Mouse (Mus musculus) intestine, postnatal 0 days (tissue): ENCODE measurements at regions not wholly inside any gene's neighbourhood (a gene's known extent, or its start where the extent isn't known, plus 50 kb on each side); places are given as distances from the start of the nearest gene placed in this dataset.

ENCODE experiments used
- ATAC-seq: fragments of 200-750 bp; cut with Nextera tagmentation; 2 replicates; pipeline ENCODE4 v1.8.0; 2017; ENCODE audit warnings: mild to moderate bottlenecking, moderate TSS enrichment, moderate library complexity
- H3K27ac ChIP-seq: fragments of 300-500 bp; sonication (generic); 2 replicates; pipeline ENCODE4 v1.5.1; 2014; ENCODE audit warnings: mild to moderate bottlenecking, low read depth, low read length, moderate library complexity
- H3K27me3 ChIP-seq: fragments of 300-500 bp; sonication (generic); replicated peaks from 2 replicates; pipeline ENCODE4 v1.6.1; 2014; ENCODE audit warnings: low read length, mixed read lengths; ENCODE audit not compliant: control insufficient read depth, insufficient read depth
- H3K36me3 ChIP-seq: fragments of 300-500 bp; sonication (generic); 2 replicates; pipeline ENCODE4 v1.6.1; 2014; ENCODE audit warnings: mild to moderate bottlenecking, moderate library complexity; ENCODE audit not compliant: control insufficient read depth, insufficient read depth
- H3K4me1 ChIP-seq: fragments of 300-500 bp; sonication (generic); replicated peaks from 2 replicates; pipeline ENCODE4 v1.6.1; 2014; ENCODE audit warnings: antibody characterized with exemption, low read length, mixed read lengths; ENCODE audit not compliant: control insufficient read depth, insufficient read depth
- H3K4me2 ChIP-seq: fragments of 300-500 bp; sonication (generic); replicated peaks from 2 replicates; pipeline ENCODE4 v1.6.1; 2014; ENCODE audit warnings: low read depth, mild to moderate bottlenecking, moderate library complexity
- H3K4me3 ChIP-seq: fragments of 300-500 bp; sonication (generic); 2 replicates; pipeline ENCODE4 v1.5.1; 2014; ENCODE audit warnings: low read depth, low read length
- H3K9ac ChIP-seq: fragments of 300-500 bp; sonication (generic); 2 replicates; pipeline ENCODE4 v1.6.1; 2014; ENCODE audit warnings: mild to moderate bottlenecking, low read depth, low read length
- H3K9me3 ChIP-seq: fragments of 300-500 bp; sonication (generic); 2 replicates; pipeline ENCODE4 v1.6.1; 2016; ENCODE audit warnings: mixed run types; ENCODE audit not compliant: control insufficient read depth
- CTCF ChIP-seq: sonication (generic); IDR thresholded peaks from 2 replicates; pipeline ENCODE4 v1.5.1; 2016; ENCODE audit warnings: low read depth, mild to moderate bottlenecking, control low read depth, antibody characterized with exemption, moderate library complexity
- WGBS: fragments of 180-500 bp; shearing (Covaris S2); extraction: QIAGEN DNeasy Blood & Tissue Kit; methylation state at CpG from one replicate; pipeline ENCODE4 v1.1.7; 2014; 5-methylcytosine and 5-hydroxymethylcytosine counted together

DNA sequence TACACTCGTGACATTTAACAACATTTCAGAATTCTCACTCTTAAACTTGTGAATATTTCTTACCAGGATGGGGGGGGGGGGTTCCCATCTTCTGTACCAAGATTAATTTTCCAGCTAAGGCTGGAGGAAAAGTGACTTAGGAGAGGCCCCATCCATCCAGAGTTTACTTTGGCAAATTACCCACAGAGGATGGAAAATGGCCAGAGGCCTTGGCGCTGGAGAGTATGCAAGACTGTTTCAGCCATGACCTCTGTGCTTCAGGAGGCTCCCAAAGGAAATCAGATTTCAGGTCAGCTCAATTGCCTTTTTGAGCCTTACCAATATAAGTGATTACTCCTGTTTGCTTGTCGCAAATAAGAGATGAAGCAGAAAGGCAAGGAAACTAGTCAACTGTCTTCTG, 143.4 kb upstream of the F930015N05Rik start:
- no peak for TF ChIP-seq CTCF
- H3K4me2 ChIP-seq: no peak overlapping the region
- ATAC-seq: no peak
- 61% methylated on average over 3 of the region's 3 CpGs for WGBS
- H3K27me3 ChIP-seq: no peaks in the 10 kb centered on the region
- no peak overlapping the region for H3K9ac ChIP-seq
- no peaks in the 10 kb centered on the region for H3K9me3 ChIP-seq
- no peak overlapping the region for H3K27ac ChIP-seq
- H3K4me3 ChIP-seq: no peak overlapping the region
- no peaks in the 10 kb centered on the region for H3K4me1 ChIP-seq
- H3K36me3 ChIP-seq: no peaks in the 10 kb centered on the region

GRCm38 (mm10) chr11:64586056-64586455, 149.6 kb upstream of the F930015N05Rik start:
- Histone ChIP-seq H3K27me3 (no peaks in the 10 kb centered on the region), H3K36me3 (no peaks in the 10 kb centered on the region), H3K4me1 (no peaks in the 10 kb centered on the region), H3K4me2 (no peak overlapping the region), H3K9me3 (no peaks in the 10 kb centered on the region), H3K4me3 (no peak overlapping the region), H3K27ac (no peak overlapping the region), H3K9ac (no peak overlapping the region)
- no peak for TF ChIP-seq CTCF
- WGBS: 91% methylated on average over 6 of the region's 6 CpGs
- no peak for ATAC-seq

DNA sequence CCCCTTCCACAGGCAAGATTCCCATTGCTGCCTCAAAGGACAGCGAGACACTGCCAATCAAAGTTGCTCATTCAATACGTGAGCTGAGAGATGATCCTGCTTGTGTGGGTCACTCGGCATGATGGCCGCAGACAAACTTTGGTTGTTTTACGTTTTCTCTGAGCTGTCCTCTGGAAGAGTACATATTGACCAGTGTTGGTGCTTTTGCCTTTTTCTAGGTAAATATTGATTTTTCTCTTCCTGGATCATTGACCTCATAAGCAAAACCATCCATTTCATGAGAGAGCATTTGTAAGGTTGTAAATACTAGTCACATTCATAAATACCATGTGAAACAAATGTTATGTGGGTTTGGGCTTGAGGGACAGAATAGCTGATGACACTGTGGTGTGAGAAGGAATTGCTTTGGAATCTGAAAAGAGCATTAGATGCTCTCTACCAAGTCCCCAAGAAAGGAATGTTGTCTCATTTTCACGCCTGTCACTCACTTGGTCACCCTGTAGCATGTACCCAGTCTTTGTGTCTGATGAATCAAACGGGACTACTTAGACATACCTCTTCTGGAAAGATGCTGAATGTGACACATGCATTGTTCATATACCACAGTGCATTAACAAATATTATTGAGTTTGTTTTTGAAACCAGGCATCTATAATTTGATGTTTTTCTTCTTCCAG, 150.7 kb upstream of the F930015N05Rik start:
- H3K4me1 ChIP-seq: no peaks in the 10 kb centered on the region
- H3K4me3 ChIP-seq: no peak overlapping the region
- H3K27ac ChIP-seq: no peak overlapping the region
- no peak for ATAC-seq
- no peak overlapping the region for H3K9ac ChIP-seq
- 77% methylated on average over 7 of the region's 7 CpGs for WGBS
- no peaks in the 10 kb centered on the region for H3K9me3 ChIP-seq
- H3K4me2 ChIP-seq: no peak overlapping the region
- H3K36me3 ChIP-seq: no peaks in the 10 kb centered on the region
- H3K27me3 ChIP-seq: no peaks in the 10 kb centered on the region
- TF ChIP-seq CTCF: no peak

- WGBS: 60% methylated on average over 13 of the region's 13 CpGs
- no peaks in the 10 kb centered on the region for H3K27me3 ChIP-seq
- H3K4me2 ChIP-seq: no peak overlapping the region
- H3K9me3 ChIP-seq: no peaks in the 10 kb centered on the region
- ATAC-seq: no peak
- H3K27ac ChIP-seq: no peak overlapping the region
- no peak overlapping the region for H3K9ac ChIP-seq
- H3K4me1 ChIP-seq: no peaks in the 10 kb centered on the region
- no peak for TF ChIP-seq CTCF
- no peak overlapping the region for H3K4me3 ChIP-seq
- H3K36me3 ChIP-seq: no peaks in the 10 kb centered on the region
These were observed 151.5 kb upstream of the F930015N05Rik start for GRCm38 (mm10) chr11:64587751-64588600.

DNA sequence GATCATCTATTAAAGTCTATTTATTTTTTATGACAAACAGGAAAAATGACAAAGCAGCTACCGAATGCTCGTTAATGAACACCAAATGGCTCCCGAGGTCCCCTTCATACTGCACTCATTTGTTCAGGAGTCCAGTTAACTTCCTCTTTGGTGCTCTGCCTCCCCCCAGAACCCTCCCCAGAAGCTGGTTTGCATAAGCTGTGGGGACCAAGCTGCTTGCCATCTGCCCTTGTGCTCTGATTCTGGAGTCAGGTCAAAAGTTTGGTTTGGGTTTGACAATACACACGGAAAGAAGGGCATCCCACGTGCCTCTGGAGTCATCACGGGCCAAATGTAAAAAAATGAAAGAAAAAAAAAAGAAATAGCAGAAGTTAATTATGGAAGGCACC, 152.1 kb upstream of the F930015N05Rik start:
- ATAC-seq: no peak
- Histone ChIP-seq H3K4me3 (no peak overlapping the region), H3K27ac (no peak overlapping the region), H3K9me3 (no peaks in the 10 kb centered on the region), H3K36me3 (no peaks in the 10 kb centered on the region), H3K9ac (no peak overlapping the region), H3K4me2 (no peak overlapping the region), H3K4me1 (no peaks in the 10 kb centered on the region), H3K27me3 (no peaks in the 10 kb centered on the region)
- no peak for TF ChIP-seq CTCF
- WGBS: 73% methylated on average over 6 of the region's 6 CpGs

GRCm38 (mm10) chr11:64589026-64589425, 152.6 kb upstream of the F930015N05Rik start:
- Histone ChIP-seq H3K27me3 (no peaks in the 10 kb centered on the region), H3K9ac (no peak overlapping the region), H3K36me3 (no peaks in the 10 kb centered on the region), H3K4me3 (no peak overlapping the region), H3K9me3 (no peaks in the 10 kb centered on the region), H3K4me1 (no peaks in the 10 kb centered on the region), H3K4me2 (no peak overlapping the region), H3K27ac (no peak overlapping the region)
- 78% methylated on average over 7 of the region's 7 CpGs for WGBS
- no peak for TF ChIP-seq CTCF
- no peak for ATAC-seq
